Mouse (Mus musculus) lung, adult 2 months (tissue): ENCODE measurements around the gene Slc46a3.

Experiments used
- CTCF ChIP-seq: fragments of 200-500 bp; IDR thresholded peaks from 2 replicates; pipeline ENCODE4 v1.5.1; 2011; ENCODE audit warnings: mild to moderate bottlenecking, low read length, control low read depth; ENCODE audit not compliant: insufficient read depth
- POLR2A ChIP-seq: fragments of 200-500 bp; IDR thresholded peaks from 2 replicates; pipeline ENCODE4 v1.6.1; 2011; ENCODE audit warnings: low read depth, mild to moderate bottlenecking, control low read depth, low read length, borderline replicate concordance; ENCODE audit errors: extremely low read depth

GRCm38 (mm10) chr5:147879971-147880682 lies 14.5 kb downstream of the Slc46a3 start:
- TF ChIP-seq CTCF (no peak), POLR2A (no peak)
